Mouse (Mus musculus): ENCODE measurements at regions not wholly inside any gene's neighbourhood (a gene's known extent, or its start where the extent isn't known, plus 50 kb on each side); places are given as distances from the start of the nearest gene placed in this dataset.

GRCm38 (mm10) chr11:63793732-63794503 is 128.2 kb downstream of the Hs3st3b1 start:
- TF ChIP-seq POLR2A (IDR thresholded peaks at IDR 0.05; ENCODE audit: borderline replicate concordance, extremely low read depth, insufficient read depth, insufficient read length, poor library complexity, severe bottlenecking): no peak
- TF ChIP-seq CTCF (IDR thresholded peaks at IDR 0.05; ENCODE audit: borderline replicate concordance, extremely low read depth, insufficient read depth, insufficient read length): 0 out of 2 replicates have a peak, but pooled peaks have one; percentile 1
- no peak for DNase-seq (ENCODE audit: low read depth)

GRCm38 (mm10) chr11:63812146-63812545 is 109.9 kb downstream of the Hs3st3b1 start:
- no peak for DNase-seq (ENCODE audit: low read depth)
- TF ChIP-seq CTCF (IDR thresholded peaks at IDR 0.05; ENCODE audit: borderline replicate concordance, extremely low read depth, insufficient read depth, insufficient read length) (no peak), POLR2A (IDR thresholded peaks at IDR 0.05; ENCODE audit: borderline replicate concordance, extremely low read depth, insufficient read depth, insufficient read length, poor library complexity, severe bottlenecking) (no peak)

- TF ChIP-seq POLR2A (IDR thresholded peaks at IDR 0.05; ENCODE audit: borderline replicate concordance, extremely low read depth, insufficient read depth, insufficient read length, poor library complexity, severe bottlenecking): no peak
- TF ChIP-seq CTCF (IDR thresholded peaks at IDR 0.05; ENCODE audit: borderline replicate concordance, extremely low read depth, insufficient read depth, insufficient read length): no peak
- DNase-seq (ENCODE audit: low read depth): no peak
These were observed 99.2 kb downstream of the Hs3st3b1 start for GRCm38 (mm10) chr11:63822847-63823246.

GRCm38 (mm10) chr11:63827271-63827762 is 94.8 kb downstream of the Hs3st3b1 start:
- TF ChIP-seq CTCF (IDR thresholded peaks at IDR 0.05; ENCODE audit: borderline replicate concordance, extremely low read depth, insufficient read depth, insufficient read length) (no peak), POLR2A (IDR thresholded peaks at IDR 0.05; ENCODE audit: borderline replicate concordance, extremely low read depth, insufficient read depth, insufficient read length, poor library complexity, severe bottlenecking) (no peak)
- DNase-seq (ENCODE audit: low read depth): no peak

GRCm38 (mm10) chr11:63833480-63833879 is 88.6 kb downstream of the Hs3st3b1 start:
- DNase-seq (ENCODE audit: low read depth): no peak
- TF ChIP-seq POLR2A (IDR thresholded peaks at IDR 0.05; ENCODE audit: borderline replicate concordance, extremely low read depth, insufficient read depth, insufficient read length, poor library complexity, severe bottlenecking): no peak
- no peak for TF ChIP-seq CTCF (IDR thresholded peaks at IDR 0.05; ENCODE audit: borderline replicate concordance, extremely low read depth, insufficient read depth, insufficient read length)

GRCm38 (mm10) chr11:63834140-63834539 is 88.0 kb downstream of the Hs3st3b1 start:
- TF ChIP-seq POLR2A (IDR thresholded peaks at IDR 0.05; ENCODE audit: borderline replicate concordance, extremely low read depth, insufficient read depth, insufficient read length, poor library complexity, severe bottlenecking) (no peak), CTCF (IDR thresholded peaks at IDR 0.05; ENCODE audit: borderline replicate concordance, extremely low read depth, insufficient read depth, insufficient read length) (no peak)
- no peak for DNase-seq (ENCODE audit: low read depth)

GRCm38 (mm10) chr11:63834631-63835030 is 87.5 kb downstream of the Hs3st3b1 start:
- DNase-seq (ENCODE audit: low read depth): peak; percentile 59
- no peak for TF ChIP-seq CTCF (IDR thresholded peaks at IDR 0.05; ENCODE audit: borderline replicate concordance, extremely low read depth, insufficient read depth, insufficient read length)
- no peak for TF ChIP-seq POLR2A (IDR thresholded peaks at IDR 0.05; ENCODE audit: borderline replicate concordance, extremely low read depth, insufficient read depth, insufficient read length, poor library complexity, severe bottlenecking)

Measured in brain, embryonic 14.5 days (tissue).